10 mouse cellular contexts compared by ENCODE assay signal in the genomic region with DNA sequence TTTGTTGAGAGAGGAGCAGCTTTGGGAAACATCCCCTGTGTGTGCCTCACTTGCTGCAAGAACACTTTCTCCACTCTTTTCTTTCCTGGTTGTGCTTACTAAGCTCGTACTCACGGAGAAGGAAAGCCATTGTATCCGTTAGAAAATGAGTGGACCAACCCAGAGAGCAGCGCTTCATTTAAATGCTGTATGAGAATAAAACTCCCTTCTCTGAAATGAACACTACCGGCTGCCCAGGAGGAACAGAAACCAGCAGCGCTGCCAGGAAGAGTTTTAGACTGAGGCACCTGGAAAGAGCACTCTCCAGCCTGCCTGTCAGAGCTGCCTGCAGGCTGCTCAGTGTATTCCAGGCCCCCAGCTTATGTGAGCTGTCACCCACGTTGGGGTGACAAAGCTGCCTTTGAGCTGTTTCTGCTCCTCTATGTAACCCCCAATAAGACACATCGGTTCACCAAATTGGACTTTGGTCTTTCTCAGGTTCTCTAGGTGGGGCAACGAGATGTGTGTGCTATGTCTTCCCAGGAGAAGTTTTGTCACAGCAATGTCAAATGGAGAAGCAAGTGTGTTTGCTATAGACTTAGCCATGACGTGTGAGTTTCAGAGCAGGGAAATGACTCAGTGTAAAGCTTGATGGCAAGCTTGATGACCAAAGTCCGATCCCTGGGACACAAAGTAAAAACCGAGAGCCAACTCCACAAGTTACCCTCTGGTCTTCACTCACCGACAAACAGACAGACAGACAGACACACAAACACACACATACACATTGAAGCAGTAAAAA. TPM values are rescaled to one million over a fixed set of nuclear protein-coding genes. Genes with fewer than 3 reads are reported as not detected.
DNase-seq lines count a peak whose midpoint lies in the region; ATAC-seq and TF ChIP-seq lines count a peak whose summit lies in the region.
"Had no signal": no experiment of that assay in that cellular context is flagged by ENCODE, and none has a peak within 500 bp of the region (broad histone marks: within the 10 kb centered on the region; RNA-seq: fewer than 3 reads in every experiment).

No protein-coding gene starts in this region.

- TF ChIP-seq POLR2A in small intestine, adult 2 months (IDR thresholded peaks at IDR 0.05; ENCODE audit: low read depth, low read length): no peak

- no peak for DNase-seq in embryonic facial prominence, embryonic 10.5 days (ENCODE audit: low spot score)
- no peak for DNase-seq in hindbrain, postnatal 0 days (ENCODE audit: low spot score)
- no peak for DNase-seq in layer of hippocampus, adult 8-10 months (ENCODE audit: low spot score in 2 of 2)
- DNase-seq in layer of hippocampus, adult 11-12 months (ENCODE audit: low spot score): no peak
- DNase-seq: layer of hippocampus, adult 9-11 months had no signal

- no peaks in the 10 kb centered on the region for H3K36me3 ChIP-seq in embryonic facial prominence, embryonic 12.5 days
- H3K36me3 ChIP-seq in embryonic facial prominence, embryonic 10.5 days (replicated peaks): no peaks in the 10 kb centered on the region
- no peaks in the 10 kb centered on the region for H3K36me3 ChIP-seq in hindbrain, postnatal 0 days (ENCODE audit: insufficient read depth, low read length)
- H3K36me3 ChIP-seq in hindbrain, embryonic 12.5 days: no peaks in the 10 kb centered on the region
- H3K36me3 ChIP-seq in small intestine, adult 2 months (ENCODE audit: control insufficient read depth, insufficient read depth, low read length): no peaks in the 10 kb centered on the region

- H3K27ac ChIP-seq in embryonic facial prominence, embryonic 12.5 days: no peak overlapping the region
- H3K27ac ChIP-seq in embryonic facial prominence, embryonic 10.5 days (replicated peaks): no peak overlapping the region
- no peak overlapping the region; the same call in 1 of the 2 replicates for H3K27ac ChIP-seq in hindbrain, postnatal 0 days
- no peak overlapping the region for H3K27ac ChIP-seq in hindbrain, embryonic 12.5 days
- peak overlapping the region; percentile 51; the same call in 1 of the 2 replicates for H3K27ac ChIP-seq in small intestine, adult 2 months (ENCODE audit: insufficient read depth, low read depth, low read length)
- H3K27ac ChIP-seq: liver, embryonic 14.5 days had no signal

- no peaks in the 10 kb centered on the region for H3K9me3 ChIP-seq in embryonic facial prominence, embryonic 12.5 days
- H3K9me3 ChIP-seq in embryonic facial prominence, embryonic 10.5 days: no peaks in the 10 kb centered on the region
- H3K9me3 ChIP-seq in hindbrain, postnatal 0 days (ENCODE audit: low read length): no peaks in the 10 kb centered on the region
- H3K9me3 ChIP-seq in hindbrain, embryonic 12.5 days (replicated peaks): no peaks in the 10 kb centered on the region

- no peak for TF ChIP-seq CTCF in hindbrain, postnatal 0 days (IDR thresholded peaks at IDR 0.05; ENCODE audit: low read depth)
- TF ChIP-seq CTCF in small intestine, adult 2 months (IDR thresholded peaks at IDR 0.05; ENCODE audit: extremely low read depth, insufficient read length, insufficient replicate concordance, low read depth, low read length): no peak

- 51% methylated on average over 13 of the region's 13 CpGs for WGBS in embryonic facial prominence, embryonic 12.5 days
- WGBS in embryonic facial prominence, embryonic 10.5 days: 50% methylated on average over 13 of the region's 13 CpGs
- 50% methylated on average over 13 of the region's 13 CpGs for WGBS in hindbrain, postnatal 0 days
- WGBS in hindbrain, embryonic 12.5 days: 58% methylated on average over 13 of the region's 13 CpGs
- 29% methylated on average over 13 of the region's 13 CpGs for WGBS in small intestine, adult 2 months

- peak overlapping the region; percentile 21; the same call in 1 of the 2 replicates for H3K4me2 ChIP-seq in embryonic facial prominence, embryonic 12.5 days (replicated peaks)
- peak overlapping the region; percentile 23; the same call in 1 of the 2 replicates for H3K4me2 ChIP-seq in hindbrain, postnatal 0 days (ENCODE audit: low read depth, low read length)
- no peak overlapping the region for H3K4me2 ChIP-seq in hindbrain, embryonic 12.5 days (replicated peaks)

- no peak overlapping the region for H3K4me3 ChIP-seq in embryonic facial prominence, embryonic 12.5 days
- H3K4me3 ChIP-seq in embryonic facial prominence, embryonic 10.5 days: no peak overlapping the region
- H3K4me3 ChIP-seq in hindbrain, postnatal 0 days (ENCODE audit: low read length): no peak overlapping the region
- no peak overlapping the region for H3K4me3 ChIP-seq in hindbrain, embryonic 12.5 days
- peak overlapping the region; percentile 9; the same call in 1 of the 2 replicates for H3K4me3 ChIP-seq in small intestine, adult 2 months (ENCODE audit: low read depth, low read length)

- ATAC-seq in embryonic facial prominence, embryonic 12.5 days (ENCODE audit: insufficient number of reproducible peaks, insufficient read depth, low FRiP score, low TSS enrichment): no peak
- ATAC-seq in hindbrain, postnatal 0 days: no peak
- no peak for ATAC-seq in hindbrain, embryonic 12.5 days (ENCODE audit: low FRiP score)
- ATAC-seq in granulocyte monocyte progenitor cell, adult 5-6 weeks (replicated peaks; ENCODE audit: poor library complexity, severe bottlenecking): peak; percentile 77

- no peak overlapping the region for H3K9ac ChIP-seq in embryonic facial prominence, embryonic 12.5 days
- no peak overlapping the region for H3K9ac ChIP-seq in hindbrain, postnatal 0 days (replicated peaks; ENCODE audit: low read length)
- no peak overlapping the region for H3K9ac ChIP-seq in hindbrain, embryonic 12.5 days
- H3K9ac ChIP-seq: liver, embryonic 14.5 days had no signal

- no peaks in the 10 kb centered on the region for H3K27me3 ChIP-seq in embryonic facial prominence, embryonic 12.5 days
- H3K27me3 ChIP-seq in embryonic facial prominence, embryonic 10.5 days (replicated peaks; ENCODE audit: low read depth, poor library complexity, severe bottlenecking): no peaks in the 10 kb centered on the region
- H3K27me3 ChIP-seq in hindbrain, postnatal 0 days (ENCODE audit: insufficient read depth, low read length): no peaks in the 10 kb centered on the region
- no peaks in the 10 kb centered on the region for H3K27me3 ChIP-seq in hindbrain, embryonic 12.5 days
- no peaks in the 10 kb centered on the region for H3K27me3 ChIP-seq in small intestine, adult 2 months (ENCODE audit: control insufficient read depth, insufficient read depth, low read length)

- peaks cover 9% of the 10 kb centered on the region; the same call in 1 of the 2 replicates for H3K4me1 ChIP-seq in embryonic facial prominence, embryonic 12.5 days
- H3K4me1 ChIP-seq in embryonic facial prominence, embryonic 10.5 days: peaks cover 19% of the 10 kb centered on the region
- 0 out of 2 replicates have a peak, but pooled peaks cover 3% of the 10 kb centered on the region for H3K4me1 ChIP-seq in hindbrain, postnatal 0 days (ENCODE audit: insufficient read depth, low read length)
- H3K4me1 ChIP-seq in hindbrain, embryonic 12.5 days: 0 out of 2 replicates have a peak, but pooled peaks cover 2% of the 10 kb centered on the region
- H3K4me1 ChIP-seq in small intestine, adult 2 months (ENCODE audit: control insufficient read depth, insufficient read depth, insufficient read length, low read length): peaks cover 10% of the 10 kb centered on the region; the same call in 1 of the 2 replicates

RNA-seq across cellular contexts. Expression of a gene that starts 10.3 kb away (rescaled TPM):
- 34.8 and 37.8 TPM in 2 replicates for polyA plus RNA-seq in embryonic facial prominence, embryonic 12.5 days (2016; fragmentation: Nextera tagmentation; extraction: Ambion mirVana)
- polyA plus RNA-seq in embryonic facial prominence, embryonic 10.5 days (2016; fragmentation: Nextera tagmentation; extraction: Ambion mirVana): 47.5 and 48.7 TPM in 2 replicates
- 21.6 and 23.7 TPM in 2 replicates for total RNA-seq in hindbrain, postnatal 0 days (2014; rRNA removed)
- 21.6 and 22.0 TPM in 2 replicates for polyA plus RNA-seq in hindbrain, postnatal 0 days (2015; fragmentation: Nextera tagmentation; extraction: Ambion mirVana)
- 37.7 and 38.3 TPM in 2 replicates for polyA plus RNA-seq in hindbrain, embryonic 12.5 days (2016; fragmentation: Nextera tagmentation; extraction: Ambion mirVana)
- 10.0 and 16.2 TPM in 2 replicates for total RNA-seq in granulocyte monocyte progenitor cell, adult 5-6 weeks (2014; fragmentation: Nextera tagmentation)
- total RNA-seq in granulocyte monocyte progenitor cell, adult 5-6 weeks (2017): 30.0 and 32.4 TPM in 2 replicates
- polyA plus RNA-seq in small intestine, adult 2 months (2012; rRNA removed): 1.3 and 4.2 TPM in 2 replicates
- total RNA-seq in layer of hippocampus, adult 8-10 months (2022): 10 to 100 TPM; 15.0 to 21.8 (median 15.9) TPM
